Mouse (Mus musculus): ENCODE data around the gene Fgfr3. TPM values are rescaled to one million over a fixed set of nuclear protein-coding genes. Genes with fewer than 3 reads are reported as not detected.

Gene Fgfr3
- polyA plus RNA-seq, 1 experiment: 4.0 TPM

- Histone ChIP-seq H3K9me3 (replicated peaks; ENCODE audit: control insufficient read depth, insufficient read depth, low read length, poor library complexity, severe bottlenecking) (no peaks in the 10 kb centered on the region), H3K27ac (ENCODE audit: insufficient read depth, low read length) (no peak overlapping the region), H3K4me1 (ENCODE audit: control insufficient read depth, insufficient read depth, low read length) (peaks cover 2% of the 10 kb centered on the region), H3K9ac (ENCODE audit: low read depth, poor library complexity, severe bottlenecking) (0 out of 2 replicates have a peak overlapping the region, but pooled peaks have one; percentile 2), H3K4me3 (ENCODE audit: low read depth, low read length) (peak overlapping the region; percentile 25), H3K36me3 (ENCODE audit: control insufficient read depth, insufficient read depth, low read length, poor library complexity, severe bottlenecking) (no peaks in the 10 kb centered on the region), H3K27me3 (ENCODE audit: control insufficient read depth, insufficient read depth, low read length, poor library complexity, severe bottlenecking) (no peaks in the 10 kb centered on the region)
- TF ChIP-seq POLR2A (IDR thresholded peaks at IDR 0.05; ENCODE audit: insufficient read depth, low read length): no peak
- TF ChIP-seq CTCF (IDR thresholded peaks at IDR 0.05; ENCODE audit: low read depth, low read length): no peak
- TF ChIP-seq EP300 (IDR thresholded peaks at IDR 0.05; ENCODE audit: insufficient read depth, low read depth, low read length): no peak
These were observed 32.9 kb upstream of the Fgfr3 start for GRCm38 (mm10) chr5:33688278-33689220.

GRCm38 (mm10) chr5:33689221-33689844, 32.1 kb upstream of the Fgfr3 start:
- Histone ChIP-seq H3K9me3 (replicated peaks; ENCODE audit: control insufficient read depth, insufficient read depth, low read length, poor library complexity, severe bottlenecking) (no peaks in the 10 kb centered on the region), H3K4me1 (ENCODE audit: control insufficient read depth, insufficient read depth, low read length) (peaks cover 2% of the 10 kb centered on the region), H3K36me3 (ENCODE audit: control insufficient read depth, insufficient read depth, low read length, poor library complexity, severe bottlenecking) (no peaks in the 10 kb centered on the region), H3K9ac (ENCODE audit: low read depth, poor library complexity, severe bottlenecking) (0 out of 2 replicates have a peak overlapping the region, but pooled peaks have one; percentile 2), H3K27me3 (ENCODE audit: control insufficient read depth, insufficient read depth, low read length, poor library complexity, severe bottlenecking) (no peaks in the 10 kb centered on the region), H3K27ac (ENCODE audit: insufficient read depth, low read length) (no peak overlapping the region), H3K4me3 (ENCODE audit: low read depth, low read length) (peak overlapping the region; percentile 25)
- TF ChIP-seq CTCF (IDR thresholded peaks at IDR 0.05; ENCODE audit: low read depth, low read length) (no peak), POLR2A (IDR thresholded peaks at IDR 0.05; ENCODE audit: insufficient read depth, low read length) (no peak), EP300 (IDR thresholded peaks at IDR 0.05; ENCODE audit: insufficient read depth, low read depth, low read length) (no peak)

- Histone ChIP-seq H3K4me3 (ENCODE audit: low read depth, low read length) (peak overlapping the region; percentile 23; the same call in 1 of the 2 replicates), H3K9me3 (replicated peaks; ENCODE audit: control insufficient read depth, insufficient read depth, low read length, poor library complexity, severe bottlenecking) (no peaks in the 10 kb centered on the region), H3K27ac (ENCODE audit: insufficient read depth, low read length) (no peak overlapping the region), H3K36me3 (ENCODE audit: control insufficient read depth, insufficient read depth, low read length, poor library complexity, severe bottlenecking) (no peaks in the 10 kb centered on the region), H3K9ac (ENCODE audit: low read depth, poor library complexity, severe bottlenecking) (no peak overlapping the region), H3K27me3 (ENCODE audit: control insufficient read depth, insufficient read depth, low read length, poor library complexity, severe bottlenecking) (no peaks in the 10 kb centered on the region), H3K4me1 (ENCODE audit: control insufficient read depth, insufficient read depth, low read length) (peaks cover 2% of the 10 kb centered on the region)
- TF ChIP-seq POLR2A (IDR thresholded peaks at IDR 0.05; ENCODE audit: insufficient read depth, low read length) (no peak), EP300 (IDR thresholded peaks at IDR 0.05; ENCODE audit: insufficient read depth, low read depth, low read length) (no peak), CTCF (IDR thresholded peaks at IDR 0.05; ENCODE audit: low read depth, low read length) (no peak)
These were observed 31.4 kb upstream of the Fgfr3 start for GRCm38 (mm10) chr5:33689852-33690645.

- H3K4me1 ChIP-seq (ENCODE audit: control insufficient read depth, insufficient read depth, low read length): peaks cover 2% of the 10 kb centered on the region
- H3K27ac ChIP-seq (ENCODE audit: insufficient read depth, low read length): no peak overlapping the region
- 0 out of 2 replicates have a peak, but pooled peaks cover 4% of the 10 kb centered on the region for H3K9me3 ChIP-seq (replicated peaks; ENCODE audit: control insufficient read depth, insufficient read depth, low read length, poor library complexity, severe bottlenecking)
- no peaks in the 10 kb centered on the region for H3K27me3 ChIP-seq (ENCODE audit: control insufficient read depth, insufficient read depth, low read length, poor library complexity, severe bottlenecking)
- H3K36me3 ChIP-seq (ENCODE audit: control insufficient read depth, insufficient read depth, low read length, poor library complexity, severe bottlenecking): no peaks in the 10 kb centered on the region
- TF ChIP-seq EP300 (IDR thresholded peaks at IDR 0.05; ENCODE audit: insufficient read depth, low read depth, low read length) (no peak), POLR2A (IDR thresholded peaks at IDR 0.05; ENCODE audit: insufficient read depth, low read length) (no peak), CTCF (IDR thresholded peaks at IDR 0.05; ENCODE audit: low read depth, low read length) (no peak)
- peak overlapping the region; percentile 76 for H3K9ac ChIP-seq (ENCODE audit: low read depth, poor library complexity, severe bottlenecking)
- peak overlapping the region; percentile 21 for H3K4me3 ChIP-seq (ENCODE audit: low read depth, low read length)
These were observed 29.1 kb upstream of the Fgfr3 start for GRCm38 (mm10) chr5:33692393-33692792.

GRCm38 (mm10) chr5:33694461-33694847, 27.0 kb upstream of the Fgfr3 start:
- H3K27ac ChIP-seq (ENCODE audit: insufficient read depth, low read length): no peak overlapping the region
- no peak overlapping the region for H3K4me3 ChIP-seq (ENCODE audit: low read depth, low read length)
- H3K9me3 ChIP-seq (replicated peaks; ENCODE audit: control insufficient read depth, insufficient read depth, low read length, poor library complexity, severe bottlenecking): 0 out of 2 replicates have a peak, but pooled peaks cover 4% of the 10 kb centered on the region
- peaks cover 2% of the 10 kb centered on the region for H3K4me1 ChIP-seq (ENCODE audit: control insufficient read depth, insufficient read depth, low read length)
- H3K9ac ChIP-seq (ENCODE audit: low read depth, poor library complexity, severe bottlenecking): no peak overlapping the region
- no peaks in the 10 kb centered on the region for H3K36me3 ChIP-seq (ENCODE audit: control insufficient read depth, insufficient read depth, low read length, poor library complexity, severe bottlenecking)
- TF ChIP-seq POLR2A (IDR thresholded peaks at IDR 0.05; ENCODE audit: insufficient read depth, low read length) (no peak), EP300 (IDR thresholded peaks at IDR 0.05; ENCODE audit: insufficient read depth, low read depth, low read length) (no peak), CTCF (IDR thresholded peaks at IDR 0.05; ENCODE audit: low read depth, low read length) (no peak)
- H3K27me3 ChIP-seq (ENCODE audit: control insufficient read depth, insufficient read depth, low read length, poor library complexity, severe bottlenecking): no peaks in the 10 kb centered on the region

All from ES-Bruce4 (cell line).